8 mouse cellular contexts compared by ENCODE assay signal in the genomic region with DNA sequence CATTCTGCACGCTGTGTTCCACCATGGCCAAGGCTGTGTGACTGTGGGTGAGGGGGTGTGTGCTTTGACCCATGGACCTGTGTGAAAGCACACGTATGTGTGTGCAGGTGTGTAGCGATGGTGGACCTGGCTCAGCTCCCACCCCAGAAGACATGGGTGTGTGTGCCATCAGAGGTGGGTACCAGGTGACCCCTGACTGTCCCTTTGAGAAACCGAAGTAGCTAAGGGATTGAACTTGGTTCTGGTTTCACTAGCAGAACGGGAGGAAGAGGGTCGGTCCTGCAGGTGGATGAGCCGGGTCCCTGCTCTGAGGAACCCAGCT. TPM values are rescaled to one million over a fixed set of nuclear protein-coding genes. Genes with fewer than 3 reads are reported as not detected.
A peak's percentile ranks its signal among the peaks of the same experiment; 100 is the strongest.
DNase-seq lines count a peak whose midpoint lies in the region; ATAC-seq and TF ChIP-seq lines count a peak whose summit lies in the region.

No protein-coding gene starts in this region.

- H3K9ac ChIP-seq in ES-Bruce4 (ENCODE audit: low read depth, poor library complexity, severe bottlenecking): no peak overlapping the region
- H3K9ac ChIP-seq in heart, postnatal 0 days (replicated peaks; ENCODE audit: low read depth, low read length): peak overlapping the region; percentile 75

- DNase-seq in heart, embryonic 10.5 days (ENCODE audit: low spot score): no peak
- DNase-seq in heart, postnatal 14 days: no peak
- DNase-seq in heart, postnatal 0 days (ENCODE audit: low spot score): no peak
- no peak for DNase-seq in left cerebral cortex, adult 9 months (ENCODE audit: low spot score in 2 of 2)
- no peak for DNase-seq in layer of hippocampus, adult 18-20 months (ENCODE audit: low spot score in 2 of 2)
- no peak for DNase-seq in Muller cell, postnatal 12 days (ENCODE audit: inconsistent ontology term)

- peak overlapping the region; percentile 97 for H3K4me3 ChIP-seq in heart, embryonic 10.5 days
- H3K4me3 ChIP-seq in ES-Bruce4 (ENCODE audit: low read depth, low read length) (peak overlapping the region; percentile 59; the same call in 1 of the 2 replicates), macrophage (ENCODE audit: inconsistent target) (peak overlapping the region; percentile 97)
- peak overlapping the region; percentile 69 for H3K4me3 ChIP-seq in heart, postnatal 0 days (ENCODE audit: low read depth, low read length)

- no peak for TF ChIP-seq POLR2A in ES-Bruce4 (IDR thresholded peaks at IDR 0.05; ENCODE audit: insufficient read depth, low read length)

- 55% methylated on average over 7 of the region's 7 CpGs for WGBS in heart, embryonic 10.5 days
- WGBS in heart, postnatal 0 days: 37% methylated on average over 7 of the region's 7 CpGs
- 39% methylated on average over 7 of the region's 7 CpGs for WGBS in macrophage (ENCODE audit: missing documents)

- H3K4me1 ChIP-seq in heart, embryonic 10.5 days: peaks cover 42% of the 10 kb centered on the region
- H3K4me1 ChIP-seq in ES-Bruce4 (ENCODE audit: control insufficient read depth, insufficient read depth, low read length): no peaks in the 10 kb centered on the region
- H3K4me1 ChIP-seq in heart, postnatal 0 days (ENCODE audit: control insufficient read depth, insufficient read depth): peaks cover 16% of the 10 kb centered on the region

- intact Hi-C loops in heart, postnatal 14 days (cut with DNase I): no loop called here

- peak overlapping the region; percentile 94 for H3K27ac ChIP-seq in heart, embryonic 10.5 days
- H3K27ac ChIP-seq in ES-Bruce4 (ENCODE audit: insufficient read depth, low read length): no peak overlapping the region
- no peak overlapping the region for H3K27ac ChIP-seq in heart, postnatal 0 days (ENCODE audit: low read depth)
- H3K27ac ChIP-seq in macrophage: peak overlapping the region; percentile 67

- peaks cover 55% of the 10 kb centered on the region for H3K79me2 ChIP-seq in macrophage (ENCODE audit: inconsistent target)

- TF ChIP-seq CTCF in ES-Bruce4 (IDR thresholded peaks at IDR 0.05; ENCODE audit: low read depth, low read length): no peak
- no peak for TF ChIP-seq CTCF in heart, postnatal 0 days (IDR thresholded peaks at IDR 0.05; ENCODE audit: low read depth)

- no peak for ATAC-seq in heart, postnatal 0 days (ENCODE audit: insufficient read depth, low read depth)

- H3K27me3 ChIP-seq in heart, embryonic 10.5 days (ENCODE audit: insufficient read depth, poor library complexity, severe bottlenecking): peaks cover 35% of the 10 kb centered on the region
- H3K27me3 ChIP-seq in ES-Bruce4 (ENCODE audit: control insufficient read depth, insufficient read depth, low read length, poor library complexity, severe bottlenecking): peaks cover 8% of the 10 kb centered on the region
- H3K27me3 ChIP-seq in heart, postnatal 0 days (ENCODE audit: control insufficient read depth, insufficient read depth, low read length): no peaks in the 10 kb centered on the region

- no peak for TF ChIP-seq EP300 in ES-Bruce4 (IDR thresholded peaks at IDR 0.05; ENCODE audit: insufficient read depth, low read depth, low read length)
- no peak for TF ChIP-seq EP300 in heart, postnatal 0 days (IDR thresholded peaks at IDR 0.05; ENCODE audit: low read depth)

- H3K9me3 ChIP-seq in heart, embryonic 10.5 days: no peaks in the 10 kb centered on the region
- no peaks in the 10 kb centered on the region for H3K9me3 ChIP-seq in ES-Bruce4 (replicated peaks; ENCODE audit: control insufficient read depth, insufficient read depth, low read length, poor library complexity, severe bottlenecking)
- no peaks in the 10 kb centered on the region for H3K9me3 ChIP-seq in heart, postnatal 0 days (replicated peaks; ENCODE audit: control insufficient read depth, low read length)

- no peaks in the 10 kb centered on the region for H3K36me3 ChIP-seq in heart, embryonic 10.5 days
- H3K36me3 ChIP-seq in ES-Bruce4 (ENCODE audit: control insufficient read depth, insufficient read depth, low read length, poor library complexity, severe bottlenecking) (no peaks in the 10 kb centered on the region), macrophage (ENCODE audit: inconsistent target) (no peaks in the 10 kb centered on the region)
- H3K36me3 ChIP-seq in heart, postnatal 0 days (replicated peaks; ENCODE audit: control insufficient read depth, insufficient read depth, low read length): no peaks in the 10 kb centered on the region

- H3K4me2 ChIP-seq in heart, postnatal 0 days (ENCODE audit: low read depth, low read length): peak overlapping the region; percentile 86

RNA-seq across cellular contexts. Expression of a gene that starts 0.8 kb away (rescaled TPM):
- polyA plus RNA-seq in heart, embryonic 10.5 days (2016; fragmentation: Nextera tagmentation; extraction: Ambion mirVana): 19.0 and 21.6 TPM in 2 replicates
- total RNA-seq in heart, postnatal 14 days (2021): 10 to 100 TPM; 43.0 to 50.6 TPM
- polyA plus RNA-seq in ES-Bruce4 (2011; ENCODE audit: insufficient read depth, insufficient read length, low read depth, missing spikeins): 8.1 and 8.6 TPM in 2 replicates
- 44.2 and 55.2 TPM in 2 replicates for total RNA-seq in heart, postnatal 0 days (2014; rRNA removed; ENCODE audit: low replicate concordance)
- polyA plus RNA-seq in heart, postnatal 0 days (2015; fragmentation: Nextera tagmentation; extraction: Ambion mirVana): 9.3 and 9.4 TPM in 2 replicates
- total RNA-seq in macrophage (2018; cell fraction: chromatin; rRNA removed): 100 to 1,000 TPM in 19 of 26 experiments, 10 to 100 TPM in 7; 22.5 to 373 (median 145) TPM
- 100 to 1,000 TPM; 388 to 983 (median 585) TPM for total RNA-seq in macrophage (2018; cell fraction: cytosol; rRNA removed)
- 1,000 to 10,000 TPM in 4 of 26 experiments, 100 to 1,000 TPM in 22; 221 to 1,187 (median 556) TPM for total RNA-seq in macrophage (2018; cell fraction: nucleus; rRNA removed)
- 449 to 1,011 TPM (median 478 TPM) in 3 replicates for polyA plus RNA-seq in macrophage (2018)
- 100 to 1,000 TPM; 145 to 146 TPM for total RNA-seq in layer of hippocampus, adult 18-20 months (2021)

Comparison
In these comparisons a context has a peak if more than half of its experiments do, and no peak if none do; other contexts are left out.
1. H3K27ac ChIP-seq: peak in heart, embryonic 10.5 days (single experiment) and macrophage (single experiment); none in ES-Bruce4 (single experiment) and heart, postnatal 0 days (single experiment).
2. RNA of a gene that starts 0.8 kb away (polyA plus RNA-seq): 449 to 1,011 TPM in macrophage; 19.0 to 21.6 TPM in heart, embryonic 10.5 days, 9.3 to 9.4 TPM in heart, postnatal 0 days and 8.1 to 8.6 TPM in ES-Bruce4; every median in the first group is over 10 times any median in the second.
3. Peak in every context shown above with its lines, with median percentiles within 50 percentile points of each other: H3K4me3 ChIP-seq.